Mouse (Mus musculus) spleen, embryonic (tissue): ENCODE measurements around the gene Rps19bp1.

Experiments used
- CTCF ChIA-PET: fragments of 350-600 bp; sonication (Branson Sonifier 250); formaldehyde crosslinking; loops from one replicate; lab custom pipeline; 2022; lab: Charles Lee

Rps19bp1 gene

GRCm38 (mm10) chr15:80221031-80221430, 43.1 kb downstream of the Rps19bp1 start:
- CTCF ChIA-PET, result no interaction called here

- CTCF ChIA-PET, result interaction anchor here (0.6 kb wide), 1 partner anchor 988 kb away, joined by 3 read pairs; no protein-coding TSS in a partner anchor
These were observed 44.1 kb downstream of the Rps19bp1 start for GRCm38 (mm10) chr15:80219705-80220657.

- CTCF ChIA-PET, result no interaction called here
These were observed 44.9 kb downstream of the Rps19bp1 start for GRCm38 (mm10) chr15:80219211-80219610.

- CTCF ChIA-PET, result interaction anchor here (0.6 to 1.7 kb wide), 3 partner anchors 8 to 958 kb away, joined by 4 to 5 read pairs (median 5); no protein-coding TSS in a partner anchor
These were observed 46.6 kb downstream of the Rps19bp1 start for GRCm38 (mm10) chr15:80217476-80217875.

- CTCF ChIA-PET, result interaction anchor here (1.7 kb wide), 1 partner anchor 9 kb away, joined by 4 read pairs; no protein-coding TSS in a partner anchor
These were observed 47.7 kb downstream of the Rps19bp1 start for GRCm38 (mm10) chr15:80216480-80216820.

- CTCF ChIA-PET, result interaction anchor here (1.7 kb wide), 1 partner anchor 9 kb away, joined by 4 read pairs; no protein-coding TSS in a partner anchor
These were observed 48.2 kb downstream of the Rps19bp1 start for GRCm38 (mm10) chr15:80215716-80216479.

- CTCF ChIA-PET, result interaction anchor here (0.6 kb wide), 1 partner anchor 484 kb away, joined by 3 read pairs; no protein-coding TSS in a partner anchor
These were observed 50.4 kb downstream of the Rps19bp1 start for GRCm38 (mm10) chr15:80213688-80214087.
